Mouse (Mus musculus) liver, postnatal 0 days (tissue): Measurements from ENCODE around the gene Sgms1.
A peak's percentile ranks its signal among the peaks of the same experiment; 100 is the strongest.

Source experiments
- CTCF ChIP-seq: sonication (generic); IDR thresholded peaks from 2 replicates; pipeline ENCODE4 v1.5.1; 2016; ENCODE audit warnings: antibody characterized with exemption, low read depth
- EP300 ChIP-seq: IDR thresholded peaks from 2 replicates; pipeline ENCODE4 v1.6.1; 2016; ENCODE audit warnings: antibody characterized with exemption, low read depth, mild to moderate bottlenecking

- TF ChIP-seq CTCF (no peak), EP300 (peak; percentile 75)
These were observed 135.3 kb downstream of the Sgms1 start for GRCm38 (mm10) chr19:32254204-32254603.
